Mouse (Mus musculus) heart, adult 9 months (tissue): Measurements from ENCODE around the gene Plppr3.

Experiments
- DNase-seq, 2 experiments: peaks; one replicate each; pipeline ENCODE4 v3.0.0; 2022; ENCODE audit warnings: low spot score in 2 of 2

The Plppr3 gene

DNA sequence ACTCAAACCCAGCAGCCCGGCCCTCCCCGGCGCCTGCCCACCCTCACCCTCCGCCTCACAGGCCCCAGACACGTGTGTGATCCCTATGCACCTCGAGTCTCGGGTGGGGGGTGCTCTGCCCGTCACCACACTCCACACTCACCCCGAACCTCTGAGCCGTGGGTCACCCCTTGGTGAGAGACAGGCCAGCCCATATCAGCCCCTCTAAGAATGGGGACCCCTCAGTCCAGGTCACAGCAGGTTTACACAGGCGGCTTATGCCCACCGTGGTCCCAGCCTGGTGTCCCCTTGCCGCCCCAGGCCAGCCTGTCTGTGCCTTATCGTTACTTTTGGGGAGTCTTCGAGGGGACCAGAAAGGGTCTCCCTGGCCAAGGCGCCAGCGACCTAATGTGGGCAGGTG lies 54.8 kb downstream of the Plppr3 start:
- no peak for DNase-seq

DNA sequence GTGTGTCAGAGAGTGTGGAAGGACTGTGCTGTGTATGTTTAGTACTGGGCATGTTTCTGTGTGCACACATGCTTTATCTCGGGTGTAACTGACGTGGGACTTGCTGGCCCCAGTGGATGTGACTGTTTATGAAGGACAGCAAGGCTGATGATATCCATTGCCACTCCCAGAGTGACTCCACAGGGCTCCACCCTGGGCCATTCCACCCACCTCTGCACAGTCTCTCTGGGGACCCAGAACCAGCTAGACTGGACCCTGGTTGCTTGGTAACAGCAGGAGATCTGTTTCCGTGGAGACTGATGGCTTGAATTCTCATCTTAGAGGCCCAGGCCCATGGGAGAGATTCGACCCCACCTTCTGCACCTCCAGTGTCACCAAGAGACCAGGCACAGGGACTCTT lies 56.2 kb downstream of the Plppr3 start:
- DNase-seq: no peak

DNA sequence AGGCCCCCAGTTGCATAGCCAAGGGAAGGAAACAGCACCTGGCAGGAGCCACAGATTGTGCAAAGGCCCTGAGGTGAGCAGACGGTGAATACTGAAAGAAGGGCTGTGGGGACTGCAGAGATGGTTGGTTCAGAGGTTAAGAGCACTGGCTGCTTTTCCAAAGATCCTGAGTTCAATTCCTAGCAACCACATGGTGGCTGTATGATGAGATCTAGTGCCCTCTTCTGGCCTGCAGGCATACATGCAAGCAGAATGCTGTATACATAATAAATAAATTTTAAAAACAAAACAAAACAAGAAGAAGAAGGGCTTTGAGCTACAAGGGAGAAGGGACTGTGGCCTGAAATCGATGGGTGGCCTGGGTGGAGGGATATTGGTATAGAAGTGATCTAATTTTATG lies 57.3 kb downstream of the Plppr3 start:
- DNase-seq: no peak

DNA sequence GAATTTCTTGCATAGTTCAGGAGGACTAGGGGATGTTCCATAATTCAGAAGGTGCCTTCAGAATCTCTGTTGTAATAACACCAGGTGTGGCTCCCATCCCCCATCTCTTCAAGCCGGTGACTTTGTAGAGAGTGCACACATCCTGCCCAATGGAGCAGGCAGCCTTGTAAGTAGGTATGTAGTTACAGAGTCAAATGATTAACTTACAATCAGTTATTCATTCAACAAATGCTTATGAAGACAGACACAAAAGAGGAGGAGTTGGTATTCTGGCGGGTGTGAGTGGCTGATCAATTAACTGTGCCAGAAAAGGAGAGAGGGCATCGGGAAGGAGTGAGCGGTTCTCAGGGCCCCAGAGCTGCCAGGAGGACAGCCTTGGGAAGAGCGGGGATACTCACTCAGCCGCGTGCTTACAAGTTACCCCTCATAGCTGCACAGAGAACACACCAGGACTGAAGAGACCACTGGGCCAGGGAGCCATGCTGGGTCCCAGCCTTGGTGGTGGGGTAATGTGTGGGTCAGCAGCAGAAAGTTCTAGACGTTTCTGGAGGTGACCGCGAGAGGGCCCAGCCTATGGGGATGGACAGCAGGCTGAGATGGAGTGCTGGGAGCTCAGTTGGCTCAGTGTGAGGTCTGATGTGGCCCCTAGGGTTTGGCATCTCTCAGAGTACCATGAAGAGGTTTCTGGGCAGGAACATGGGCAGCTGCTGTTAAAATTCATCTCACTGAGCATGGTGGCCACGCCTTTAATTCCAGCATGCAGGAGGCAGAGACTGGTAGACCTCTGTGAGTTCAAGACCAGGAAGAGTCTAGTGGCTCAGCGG lies 58.6 kb downstream of the Plppr3 start:
- no peak for DNase-seq

DNA sequence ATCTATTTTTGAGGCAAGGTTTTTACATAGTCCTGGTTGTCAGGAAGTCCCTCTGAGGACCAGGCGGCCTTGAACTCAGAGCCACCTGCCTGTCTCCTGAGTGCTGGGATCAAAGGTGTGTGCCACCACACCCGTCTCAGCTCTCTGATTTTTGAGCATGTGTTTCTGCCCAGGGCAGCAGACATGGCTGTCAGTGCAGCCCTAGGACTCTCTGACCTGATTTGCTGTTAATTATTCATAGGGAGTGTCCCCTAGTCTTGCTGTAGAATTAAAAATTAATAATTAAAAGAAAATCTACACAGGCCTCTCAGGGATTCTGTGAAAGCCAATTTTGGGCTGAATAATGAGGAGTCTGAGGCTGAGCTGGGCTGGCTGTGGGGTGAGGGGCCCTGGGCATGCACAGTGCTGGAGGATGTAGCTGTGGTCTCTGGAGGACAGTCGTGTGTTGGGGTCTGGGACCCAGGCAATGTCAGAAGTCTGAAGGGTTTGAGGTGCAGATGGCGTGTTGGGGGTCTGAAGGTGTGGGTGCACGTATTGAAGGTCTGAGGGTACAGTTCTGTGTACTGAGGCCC lies 60.1 kb downstream of the Plppr3 start:
- no peak for DNase-seq

DNA sequence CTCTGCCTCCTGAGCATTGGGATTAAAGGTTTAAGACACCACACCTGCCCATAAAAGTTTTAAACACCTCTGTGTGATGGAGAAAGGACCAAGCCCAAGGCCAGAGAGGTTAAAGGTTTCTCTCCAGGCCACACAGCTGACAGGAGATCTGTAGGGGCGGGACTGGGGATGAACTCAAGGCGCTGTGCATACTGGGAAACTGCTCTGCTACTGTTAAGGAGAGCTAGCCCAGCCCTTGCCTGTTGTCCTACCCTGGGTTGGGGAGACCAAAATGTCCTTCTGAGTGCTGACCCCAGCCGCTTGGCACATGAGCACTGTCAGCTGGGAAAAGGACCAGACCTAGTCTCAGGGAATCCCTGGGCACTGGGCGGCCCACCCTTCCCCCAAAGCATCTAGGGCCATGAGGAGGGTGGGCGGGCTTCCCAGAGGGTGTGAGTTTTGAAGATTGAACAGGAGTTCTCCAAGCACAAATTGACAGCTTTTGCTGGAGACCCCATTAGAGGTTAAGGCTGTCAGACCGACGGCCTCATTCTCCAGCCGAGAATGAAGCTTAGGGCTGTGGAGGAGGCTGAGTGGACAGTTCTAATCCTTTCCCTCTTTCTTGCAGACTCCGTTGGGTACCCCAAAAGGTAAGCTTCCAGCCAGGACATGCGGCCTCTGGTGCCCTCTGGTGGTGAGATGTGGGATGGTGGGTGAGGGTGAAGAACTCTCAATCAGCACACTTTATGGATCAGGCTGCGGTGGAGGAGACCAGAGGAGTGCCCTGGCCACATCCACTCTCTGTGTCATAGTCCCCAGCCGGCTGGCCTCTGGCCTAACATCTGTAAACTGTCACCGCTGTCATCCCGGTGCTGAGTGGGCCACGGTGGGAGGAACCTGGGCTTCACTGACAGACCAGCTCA lies 62.4 kb downstream of the Plppr3 start:
- peak; percentile 65 to 77 for DNase-seq
